Mouse (Mus musculus) left cerebral cortex, adult 11 months (tissue): ENCODE measurements around the gene Cd84.
"Not testable (repeated sequence)": the region's sequence is repeated elsewhere in the genome, so short reads cannot be mapped to it uniquely, and the experiment has no call there.

ENCODE experiments used
- DNase-seq: peaks from one replicate; pipeline ENCODE4 v3.0.0; 2022; ENCODE audit warnings: low spot score

Gene Cd84

GRCm38 (mm10) chr1:171839488-171839887 lies at the start of gene Cd84:
Cd84 (plus strand) TSS chr1:171839697.
- no peak for DNase-seq

GRCm38 (mm10) chr1:171791491-171791890 lies 48.0 kb upstream of the Cd84 start:
- peak; percentile 45 for DNase-seq

- DNase-seq = no peak
These were observed 43.3 kb upstream of the Cd84 start for GRCm38 (mm10) chr1:171796185-171796584.

- no peak for DNase-seq
These were observed 41.7 kb upstream of the Cd84 start for GRCm38 (mm10) chr1:171797840-171798239.

GRCm38 (mm10) chr1:171799648-171800047 lies 39.8 kb upstream of the Cd84 start:
- DNase-seq = no peak

GRCm38 (mm10) chr1:171811048-171811447 lies 28.4 kb upstream of the Cd84 start:
- not testable (repeated sequence) for DNase-seq

- DNase-seq = peak; percentile 63
These were observed 23.7 kb upstream of the Cd84 start for GRCm38 (mm10) chr1:171815545-171816439.

- DNase-seq = no peak
These were observed 22.5 kb upstream of the Cd84 start for GRCm38 (mm10) chr1:171816991-171817390.

GRCm38 (mm10) chr1:171821331-171821730 lies 18.2 kb upstream of the Cd84 start:
- no peak for DNase-seq

GRCm38 (mm10) chr1:171825462-171825861 lies 14.0 kb upstream of the Cd84 start:
- no peak for DNase-seq

GRCm38 (mm10) chr1:171826164-171826563 lies 13.3 kb upstream of the Cd84 start:
- no peak for DNase-seq

- no peak for DNase-seq
These were observed 11.8 kb upstream of the Cd84 start for GRCm38 (mm10) chr1:171827674-171828073.

- DNase-seq = no peak
These were observed 1.0 kb downstream of the Cd84 start for GRCm38 (mm10) chr1:171840450-171841023.

- no peak for DNase-seq
These were observed 5.7 kb downstream of the Cd84 start for GRCm38 (mm10) chr1:171845035-171845754.

GRCm38 (mm10) chr1:171848201-171848600 lies 8.7 kb downstream of the Cd84 start:
- no peak for DNase-seq

- no peak for DNase-seq
These were observed 9.3 kb downstream of the Cd84 start for GRCm38 (mm10) chr1:171848757-171849156.

GRCm38 (mm10) chr1:171849454-171849853 lies 10.0 kb downstream of the Cd84 start:
- peak; percentile 27 for DNase-seq

GRCm38 (mm10) chr1:171865467-171865866 lies 26.0 kb downstream of the Cd84 start:
- DNase-seq = no peak

GRCm38 (mm10) chr1:171886989-171887388 lies 47.5 kb downstream of the Cd84 start:
- peak; percentile 16 for DNase-seq

GRCm38 (mm10) chr1:171895364-171895763 lies 55.9 kb downstream of the Cd84 start, which contains the start of gene Gm10521:
Gm10521 (plus strand) TSS chr1:171895664.
- not testable (repeated sequence) for DNase-seq

- no peak for DNase-seq
These were observed 64.5 kb downstream of the Cd84 start for GRCm38 (mm10) chr1:171904011-171904410.

- DNase-seq = no peak
These were observed 76.4 kb downstream of the Cd84 start for GRCm38 (mm10) chr1:171915638-171916458.
